Mouse (Mus musculus): ENCODE data around the gene Anxa7.

DNA sequence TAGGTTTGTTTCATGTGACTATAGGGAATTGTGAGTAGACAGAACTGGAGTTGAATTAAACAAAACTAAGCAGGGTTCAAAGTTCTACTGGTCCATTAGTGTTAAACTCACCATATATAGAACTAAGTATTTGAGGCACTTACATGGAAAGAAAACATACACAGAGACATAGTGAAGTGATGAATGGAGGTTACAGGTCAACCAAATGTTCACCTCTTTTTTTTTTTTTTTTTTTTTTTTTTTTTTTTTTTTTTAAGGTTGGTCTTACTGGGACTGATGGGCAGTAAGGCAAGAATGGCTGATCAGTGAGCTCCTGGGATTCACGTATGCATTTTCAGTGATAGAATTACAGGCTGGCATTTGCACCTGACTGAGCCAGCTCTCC, 254 bp upstream of the Anxa7 start:
- no peak for TF ChIP-seq CTCF (IDR thresholded peaks at IDR 0.05; ENCODE audit: low read depth, low read length)
- TF ChIP-seq POLR2A (IDR thresholded peaks at IDR 0.05; ENCODE audit: extremely low read depth, insufficient read depth, low read length), result no peak

Measured in liver, adult 2 months (tissue).